Mouse (Mus musculus) liver, adult 2 months (tissue): Measurements from ENCODE around the gene Gm49322.

ENCODE experiments used
- CTCF ChIP-seq: fragments of 200-500 bp; IDR thresholded peaks from 2 replicates; pipeline ENCODE4 v1.5.1; 2011; ENCODE audit warnings: low read depth, low read length, control low read depth
- POLR2A ChIP-seq: fragments of 200-500 bp; IDR thresholded peaks from 2 replicates; pipeline ENCODE4 v1.6.1; 2011; ENCODE audit warnings: low read length, control low read depth; ENCODE audit not compliant: insufficient read depth; ENCODE audit errors: extremely low read depth

DNA sequence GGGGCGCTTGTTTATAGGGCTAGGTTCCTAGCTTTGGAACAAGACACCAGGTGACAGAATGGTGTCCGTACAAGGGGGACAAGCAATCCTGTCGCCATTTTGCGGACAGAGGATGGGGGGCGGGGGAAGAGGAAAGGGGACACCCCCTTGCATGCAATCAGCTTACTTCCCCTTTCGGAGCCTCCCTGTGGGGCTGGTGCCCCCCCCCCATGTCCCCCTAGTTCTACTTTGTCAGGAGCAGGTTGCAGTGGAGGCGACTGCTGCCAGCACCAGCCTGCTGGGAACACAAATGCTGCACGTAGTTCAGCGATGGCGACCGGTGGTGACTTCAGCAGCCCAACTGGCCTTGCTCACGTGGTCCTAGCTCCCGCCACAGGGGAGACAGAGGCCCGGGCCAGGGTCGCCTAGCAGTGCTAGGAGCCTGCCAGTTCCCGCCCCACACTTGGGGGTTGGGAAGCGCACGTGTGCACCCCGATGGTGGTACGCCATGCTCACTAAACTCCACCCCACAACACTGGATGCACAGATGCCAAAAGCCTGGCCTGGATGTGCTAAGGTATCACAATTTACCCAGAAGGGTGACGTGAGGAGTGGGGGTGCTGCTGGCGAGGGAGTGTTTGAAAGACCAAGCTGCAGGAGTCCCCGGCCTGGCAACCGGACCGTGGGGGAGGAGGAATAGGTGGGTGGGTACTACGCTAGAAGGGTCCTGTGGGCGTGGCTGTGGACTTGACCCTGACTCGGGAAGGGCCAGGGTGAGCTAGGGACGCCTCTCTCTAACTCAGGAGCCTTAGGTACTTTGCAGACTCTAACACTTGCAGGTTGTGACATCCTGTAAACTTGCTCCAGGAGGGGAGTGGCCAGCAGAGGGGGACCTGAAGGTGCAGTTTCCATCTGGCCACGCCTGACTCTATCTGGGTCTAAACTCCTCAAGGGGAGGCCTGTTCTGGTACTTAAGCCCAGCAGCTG lies 34.7 kb upstream of the Gm49322 start:
- TF ChIP-seq CTCF: no peak
- TF ChIP-seq POLR2A: no peak
